Mouse (Mus musculus) erythroblast, embryonic 14.5 days (primary cell): ENCODE data around the gene Limch1.

ENCODE experiments used
- GATA1 ChIP-seq: IDR thresholded peaks from 2 replicates; pipeline ENCODE4 v1.6.1; 2012; ENCODE audit warnings: low read length, inconsistent platforms, mixed read lengths
- TAL1 ChIP-seq: IDR thresholded peaks from 3 replicates; pipeline ENCODE4 v1.6.1; 2012; ENCODE audit warnings: low read length, inconsistent platforms, mixed read lengths

DNA sequence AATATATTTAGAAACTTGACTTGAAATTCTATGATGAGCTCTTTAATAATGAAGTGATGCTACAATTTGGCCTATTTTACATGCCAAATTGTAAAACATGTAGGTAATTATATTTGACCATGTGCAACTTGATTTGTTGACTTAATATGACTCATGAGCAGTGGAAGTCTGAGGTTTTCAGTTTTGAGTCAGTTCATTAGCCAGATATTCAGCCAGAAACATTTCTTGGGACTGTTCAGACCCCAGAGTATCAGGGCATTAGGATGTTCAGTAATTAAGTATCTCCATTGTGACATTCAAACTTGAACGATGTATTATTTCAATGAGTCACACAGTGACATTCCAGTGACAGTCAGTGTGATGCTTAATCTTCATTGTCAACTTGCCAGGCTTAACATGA lies 35.9 kb downstream of the Limch1 start:
- TF ChIP-seq TAL1 (no peak), GATA1 (no peak)
